Mouse (Mus musculus) liver, embryonic 13.5 days (tissue): ENCODE data around the gene Slc7a7. TPM values are rescaled to one million over a fixed set of nuclear protein-coding genes. Genes with fewer than 3 reads are reported as not detected.
"Not testable (repeated sequence)": the region's sequence is repeated elsewhere in the genome, so short reads cannot be mapped to it uniquely, and the experiment has no call there.

ENCODE experiments used
- ATAC-seq: fragments of 200-750 bp; cut with Nextera tagmentation; 2 replicates; pipeline ENCODE4 v1.8.0; 2017; ENCODE audit warnings: low read depth, mild to moderate bottlenecking, moderate number of reproducible peaks, moderate library complexity
- DNase-seq: peaks from one replicate; pipeline ENCODE4 v3.0.0; 2022
- H3K27ac ChIP-seq: fragments of 300-500 bp; sonication (generic); 2 replicates; pipeline ENCODE4 v1.5.1; 2015; ENCODE audit warnings: moderate library complexity, mild to moderate bottlenecking, inconsistent platforms
- H3K27me3 ChIP-seq: fragments of 300-500 bp; sonication (generic); 2 replicates; pipeline ENCODE4 v1.6.1; 2015; ENCODE audit warnings: mild to moderate bottlenecking, inconsistent platforms
- H3K36me3 ChIP-seq: fragments of 300-500 bp; sonication (generic); 2 replicates; pipeline ENCODE4 v1.6.1; 2015; ENCODE audit warnings: mild to moderate bottlenecking, inconsistent platforms
- H3K4me1 ChIP-seq: fragments of 300-500 bp; sonication (generic); replicated peaks from 2 replicates; pipeline ENCODE4 v1.6.1; 2015; ENCODE audit warnings: inconsistent platforms
- H3K4me2 ChIP-seq: fragments of 300-500 bp; sonication (generic); 2 replicates; pipeline ENCODE4 v1.6.1; 2015; ENCODE audit warnings: inconsistent platforms, mild to moderate bottlenecking, moderate library complexity
- H3K4me3 ChIP-seq: fragments of 300-500 bp; sonication (generic); replicated peaks from 2 replicates; pipeline ENCODE4 v1.5.1; 2015; ENCODE audit warnings: mild to moderate bottlenecking, inconsistent platforms
- H3K9ac ChIP-seq: fragments of 300-500 bp; sonication (generic); 2 replicates; pipeline ENCODE4 v1.6.1; 2015; ENCODE audit warnings: mild to moderate bottlenecking, inconsistent platforms
- H3K9me3 ChIP-seq: fragments of 300-500 bp; sonication (generic); replicated peaks from 2 replicates; pipeline ENCODE4 v1.6.1; 2016; ENCODE audit warnings: inconsistent platforms
- WGBS: fragments of 180-500 bp; shearing (Covaris S2); methylation state at CpG from one replicate; pipeline ENCODE4 v1.1.7; 2015; ENCODE audit not compliant: insufficient replicate concordance; 5-methylcytosine and 5-hydroxymethylcytosine counted together
- polyA plus RNA-seq: library from polyadenylated mRNA; unstranded; fragments of >200 nt; fragmentation: Nextera tagmentation; extraction: Ambion mirVana; gene quantifications from 2 replicates; pipeline ENCODE4 v1.2.1, GENCODE M21; 2015

Slc7a7 gene
- polyA plus RNA-seq, 1 experiment from 2014 or later: 8.6 TPM

GRCm38 (mm10) chr14:54369372-54369771 lies 48.2 kb downstream of the Slc7a7 start:
- DNase-seq (no peak), ATAC-seq (no peak)
- no peaks in the 10 kb centered on the region for H3K9me3 ChIP-seq
- H3K4me2 ChIP-seq: no peak overlapping the region
- 81% methylated on average over 3 of the region's 3 CpGs for WGBS
- H3K4me1 ChIP-seq: no peaks in the 10 kb centered on the region; the same call in 1 of the 2 replicates
- no peak overlapping the region for H3K9ac ChIP-seq
- no peak overlapping the region for H3K4me3 ChIP-seq
- H3K27ac ChIP-seq: no peak overlapping the region
- H3K36me3 ChIP-seq: peaks cover 79% of the 10 kb centered on the region
- no peaks in the 10 kb centered on the region for H3K27me3 ChIP-seq

- Histone ChIP-seq H3K36me3 (peaks cover 86% of the 10 kb centered on the region), H3K27ac (no peak overlapping the region), H3K9ac (no peak overlapping the region), H3K27me3 (no peaks in the 10 kb centered on the region), H3K4me3 (no peak overlapping the region), H3K4me1 (peaks cover 8% of the 10 kb centered on the region; the same call in 1 of the 2 replicates), H3K4me2 (no peak overlapping the region), H3K9me3 (no peaks in the 10 kb centered on the region)
- WGBS: 86% methylated on average over 18 of the region's 18 CpGs
- no peak for DNase-seq
- ATAC-seq: no peak
Observed at GRCm38 (mm10) chr14:54367429-54368060, 50.0 kb downstream of the Slc7a7 start.

- Histone ChIP-seq H3K4me2 (no peak overlapping the region), H3K9me3 (no peaks in the 10 kb centered on the region), H3K27me3 (no peaks in the 10 kb centered on the region), H3K9ac (no peak overlapping the region), H3K4me1 (peaks cover 18% of the 10 kb centered on the region), H3K4me3 (no peak overlapping the region), H3K36me3 (peaks cover 81% of the 10 kb centered on the region), H3K27ac (no peak overlapping the region)
- ATAC-seq: no peak
- WGBS: 87% methylated on average over 10 of the region's 10 CpGs
- DNase-seq: no peak
Observed at GRCm38 (mm10) chr14:54366581-54366980, 51.0 kb downstream of the Slc7a7 start.

- H3K4me1 ChIP-seq: peaks cover 22% of the 10 kb centered on the region
- H3K9ac ChIP-seq: no peak overlapping the region
- no peaks in the 10 kb centered on the region for H3K9me3 ChIP-seq
- no peak overlapping the region for H3K27ac ChIP-seq
- H3K36me3 ChIP-seq: peaks cover 69% of the 10 kb centered on the region
- DNase-seq (no peak), ATAC-seq (no peak)
- H3K4me3 ChIP-seq: no peak overlapping the region
- H3K27me3 ChIP-seq: no peaks in the 10 kb centered on the region
- WGBS: 76% methylated on average over 5 of the region's 5 CpGs
- no peak overlapping the region for H3K4me2 ChIP-seq
Observed at GRCm38 (mm10) chr14:54365026-54365645, 52.4 kb downstream of the Slc7a7 start.

- Histone ChIP-seq H3K4me3 (no peak overlapping the region), H3K4me1 (peaks cover 25% of the 10 kb centered on the region), H3K27me3 (no peaks in the 10 kb centered on the region), H3K36me3 (peaks cover 50% of the 10 kb centered on the region), H3K4me2 (no peak overlapping the region), H3K27ac (no peak overlapping the region), H3K9ac (no peak overlapping the region), H3K9me3 (no peaks in the 10 kb centered on the region)
- no peak for ATAC-seq
- no peak for DNase-seq
- 87% methylated on average over 8 of the region's 8 CpGs for WGBS
Observed at GRCm38 (mm10) chr14:54363156-54363555, 54.4 kb downstream of the Slc7a7 start.

GRCm38 (mm10) chr14:54360577-54361340 lies 56.8 kb downstream of the Slc7a7 start, which contains the start of gene Oxa1l:
TSS of gene Oxa1l (plus strand) at chr14:54360834.
- DNase-seq (peak; percentile 90), ATAC-seq (peak; percentile 86)
- peaks cover 28% of the 10 kb centered on the region for H3K36me3 ChIP-seq
- H3K9ac ChIP-seq: peak within 1 kb of the TSS; percentile 92
- peaks cover 25% of the 10 kb centered on the region for H3K4me1 ChIP-seq
- H3K4me3 ChIP-seq: peak within 1 kb of the TSS; percentile 96
- WGBS: under 1% methylated on average over 48 of the region's 48 CpGs
- H3K27me3 ChIP-seq: no peaks in the 10 kb centered on the region
- H3K4me2 ChIP-seq: peak within 1 kb of the TSS; percentile 81
- H3K9me3 ChIP-seq: no peaks in the 10 kb centered on the region
- peak within 1 kb of the TSS; percentile 72 for H3K27ac ChIP-seq

- Histone ChIP-seq H3K4me2 (no peak overlapping the region), H3K27ac (no peak overlapping the region), H3K4me3 (no peak overlapping the region), H3K9me3 (0 out of 2 replicates have a peak, but pooled peaks cover 2% of the 10 kb centered on the region), H3K9ac (no peak overlapping the region), H3K4me1 (no peaks in the 10 kb centered on the region), H3K36me3 (no peaks in the 10 kb centered on the region), H3K27me3 (no peaks in the 10 kb centered on the region)
- 19% methylated on average over 1 of the region's 1 CpGs for WGBS
- DNase-seq (no peak), ATAC-seq (no peak)
Observed at GRCm38 (mm10) chr14:54354406-54354805, 63.2 kb downstream of the Slc7a7 start.

GRCm38 (mm10) chr14:54352314-54352713 lies 65.3 kb downstream of the Slc7a7 start:
- Histone ChIP-seq H3K9ac (no peak overlapping the region), H3K36me3 (no peaks in the 10 kb centered on the region), H3K4me2 (no peak overlapping the region), H3K27me3 (no peaks in the 10 kb centered on the region), H3K4me1 (no peaks in the 10 kb centered on the region), H3K4me3 (no peak overlapping the region), H3K9me3 (0 out of 2 replicates have a peak, but pooled peaks cover 2% of the 10 kb centered on the region), H3K27ac (no peak overlapping the region)
- 73% methylated on average over 8 of the region's 8 CpGs for WGBS
- no peak for DNase-seq
- ATAC-seq: no peak

GRCm38 (mm10) chr14:54350773-54351541 lies 66.6 kb downstream of the Slc7a7 start:
- not testable (repeated sequence) for H3K9ac ChIP-seq, H3K27ac ChIP-seq, DNase-seq, H3K36me3 ChIP-seq, H3K27me3 ChIP-seq, H3K4me3 ChIP-seq, H3K4me1 ChIP-seq, ATAC-seq, H3K4me2 ChIP-seq, H3K9me3 ChIP-seq
- WGBS: 56% methylated on average over 16 of the region's 16 CpGs

GRCm38 (mm10) chr14:54341807-54342206 lies 75.8 kb downstream of the Slc7a7 start:
- 27% methylated on average over 2 of the region's 2 CpGs for WGBS
- DNase-seq, H3K27me3 ChIP-seq, H3K36me3 ChIP-seq, H3K9me3 ChIP-seq, H3K4me1 ChIP-seq, H3K27ac ChIP-seq, ATAC-seq, H3K4me3 ChIP-seq, H3K9ac ChIP-seq, H3K4me2 ChIP-seq: not testable (repeated sequence)

GRCm38 (mm10) chr14:54340836-54341235 lies 76.7 kb downstream of the Slc7a7 start:
- no peak for DNase-seq
- Histone ChIP-seq H3K27me3 (no peaks in the 10 kb centered on the region), H3K9ac (no peak overlapping the region), H3K4me2 (no peak overlapping the region), H3K36me3 (no peaks in the 10 kb centered on the region), H3K27ac (no peak overlapping the region), H3K9me3 (no peaks in the 10 kb centered on the region), H3K4me3 (no peak overlapping the region), H3K4me1 (no peaks in the 10 kb centered on the region)
- no peak for ATAC-seq
- 58% methylated on average over 7 of the region's 7 CpGs for WGBS
